Mouse (Mus musculus): ENCODE data around the gene Tbcd.

Gene Tbcd

GRCm38 (mm10) chr11:121451753-121452635, at the start of gene Tbcd:
Gene Tbcd, plus strand, starts transcription at chr11:121451949.
- DNase-seq (ENCODE audit: extremely low read depth, low read depth, low spot score): peak; percentile 58

DNA sequence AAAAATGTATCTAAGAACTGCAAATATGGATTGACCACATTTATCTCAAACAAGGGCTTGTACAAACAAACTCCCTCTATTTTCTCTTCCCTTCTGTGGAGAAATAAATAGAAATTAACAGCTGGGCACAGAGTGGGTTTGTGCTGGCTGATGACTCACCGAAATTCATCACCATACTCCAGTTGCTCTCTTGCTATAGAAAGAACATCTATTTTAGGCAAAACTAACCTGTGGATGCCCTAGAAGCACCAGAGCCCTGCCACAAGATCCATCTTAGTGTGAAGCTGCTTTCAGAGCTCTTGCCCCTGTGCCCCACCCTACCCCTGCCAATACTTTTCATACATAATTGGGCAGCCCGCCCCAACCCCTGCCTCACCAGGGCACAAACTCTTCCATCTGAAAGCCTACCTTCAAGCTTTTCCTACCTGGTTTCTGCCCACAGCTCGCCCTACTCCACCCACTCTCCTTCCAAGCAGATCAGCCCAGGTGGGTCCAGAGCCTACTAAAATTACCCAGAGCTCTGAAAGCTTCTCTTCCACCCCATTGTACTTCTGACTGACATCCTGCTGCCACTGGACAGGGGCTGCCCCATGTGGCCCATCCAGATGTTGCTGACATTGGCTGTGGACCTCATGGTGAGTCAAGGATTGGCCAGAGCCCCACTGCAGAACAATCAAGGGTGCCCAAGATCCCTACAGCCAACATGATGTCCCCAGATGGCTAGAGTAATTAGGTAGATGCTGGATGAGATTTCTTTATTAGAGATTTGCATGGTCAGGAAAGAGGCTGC, 44.2 kb upstream of the Tbcd start:
- no peak for DNase-seq (ENCODE audit: extremely low read depth, low read depth, low spot score)

DNA sequence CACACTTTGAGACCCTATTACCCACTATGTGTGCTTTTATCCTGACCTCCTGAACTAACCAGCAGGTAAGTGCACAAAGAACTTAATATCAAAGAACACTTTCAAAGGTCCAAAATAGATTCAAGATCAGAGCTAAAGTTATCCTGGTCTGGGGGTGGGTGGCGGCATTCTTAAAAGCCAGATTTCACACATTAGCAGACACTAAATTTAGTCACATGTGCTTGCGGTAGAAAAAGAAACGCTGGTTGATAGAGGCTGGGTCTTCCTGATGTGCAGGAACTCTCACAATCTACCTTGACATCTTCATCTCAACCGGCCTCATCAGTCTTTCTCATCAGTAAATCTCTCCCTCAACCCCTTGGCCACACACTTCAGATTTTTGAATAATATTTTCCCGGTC, 37.0 kb upstream of the Tbcd start:
- DNase-seq (ENCODE audit: extremely low read depth, low read depth, low spot score): no peak

- DNase-seq (ENCODE audit: extremely low read depth, low read depth, low spot score): no peak
These were observed 36.4 kb upstream of the Tbcd start for GRCm38 (mm10) chr11:121415351-121415750.

DNA sequence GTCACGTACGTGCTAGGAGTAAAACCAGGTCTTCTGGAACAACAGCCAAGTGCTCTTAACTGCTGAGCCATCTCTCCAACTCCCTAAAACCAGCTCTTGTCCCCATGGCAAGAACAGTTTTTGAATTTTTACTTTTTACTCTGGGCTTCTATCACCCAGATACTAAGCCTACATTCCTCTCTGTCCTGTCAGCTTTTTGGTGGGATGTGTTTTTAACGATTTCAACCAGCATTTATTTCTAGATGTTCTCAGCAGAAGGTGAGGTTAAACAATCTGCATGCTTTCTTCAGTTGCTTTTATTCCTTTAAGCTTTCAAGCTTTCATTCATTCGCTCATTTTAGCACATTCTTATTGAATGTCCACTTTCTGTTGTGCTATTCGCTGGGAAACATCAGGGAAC, 33.8 kb upstream of the Tbcd start:
- DNase-seq (ENCODE audit: extremely low read depth, low read depth, low spot score): no peak

DNA sequence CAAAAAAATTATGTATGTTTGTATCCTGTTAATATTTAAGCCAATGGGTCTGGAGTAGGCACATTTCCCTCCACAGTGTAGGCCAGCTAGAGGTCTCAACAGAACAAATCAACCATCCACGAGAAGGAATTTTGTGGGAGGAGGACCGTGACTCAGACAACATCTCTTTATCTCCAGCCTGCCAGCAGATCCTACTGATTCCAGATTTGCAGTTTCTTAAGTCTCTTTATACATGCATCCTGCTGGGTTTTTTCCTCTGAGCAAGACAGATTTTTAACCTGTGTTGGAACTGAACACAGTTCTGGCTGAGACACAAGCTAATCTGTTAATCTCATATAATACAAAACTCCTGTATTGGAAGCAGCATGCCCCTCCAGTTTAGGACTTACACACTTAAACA, 32.8 kb upstream of the Tbcd start:
- DNase-seq (ENCODE audit: extremely low read depth, low read depth, low spot score): no peak

GRCm38 (mm10) chr11:121420379-121420778, 31.4 kb upstream of the Tbcd start:
- DNase-seq (ENCODE audit: extremely low read depth, low read depth, low spot score): no peak

DNA sequence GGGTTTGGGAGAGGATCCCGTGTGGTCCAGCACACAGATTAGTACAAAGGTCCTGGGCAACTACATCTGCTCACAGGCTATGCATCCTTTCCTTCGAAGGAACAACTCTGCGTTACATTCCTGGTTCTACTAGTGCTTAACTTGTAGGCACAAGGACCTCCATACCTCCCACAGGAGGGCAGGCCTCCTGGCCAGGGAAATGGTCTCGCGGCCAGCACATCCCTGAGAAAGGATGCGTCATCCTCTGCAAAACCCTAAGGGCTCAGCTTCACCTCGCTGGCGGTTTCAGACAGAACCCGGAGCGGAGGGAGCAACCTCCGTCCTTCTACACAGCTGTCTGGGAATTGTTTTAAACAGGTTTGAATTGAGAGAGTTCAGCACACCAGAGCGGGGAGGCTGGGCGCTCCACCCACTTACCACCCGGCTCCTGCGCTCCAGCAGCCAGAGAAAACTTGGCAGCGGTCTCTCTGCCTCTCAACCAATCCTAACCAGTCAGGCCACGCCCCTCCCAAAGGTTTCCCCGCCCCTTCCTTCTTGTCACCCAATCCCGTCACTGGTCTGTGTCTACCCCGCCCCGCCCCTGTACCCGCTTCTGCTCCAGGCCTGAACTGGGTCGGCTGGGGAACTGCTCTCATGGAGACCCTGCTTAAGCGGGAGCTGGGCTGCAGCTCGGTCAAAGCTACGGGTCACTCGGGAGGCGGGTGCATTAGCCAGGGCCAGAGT, 30.8 kb upstream of the Tbcd start, which contains the start of gene Fn3krp:
TSS of gene Fn3krp (plus strand) at position 572 of the 723 bp plus-strand sequence.
- peak; percentile 88 for DNase-seq (ENCODE audit: extremely low read depth, low read depth, low spot score)

DNA sequence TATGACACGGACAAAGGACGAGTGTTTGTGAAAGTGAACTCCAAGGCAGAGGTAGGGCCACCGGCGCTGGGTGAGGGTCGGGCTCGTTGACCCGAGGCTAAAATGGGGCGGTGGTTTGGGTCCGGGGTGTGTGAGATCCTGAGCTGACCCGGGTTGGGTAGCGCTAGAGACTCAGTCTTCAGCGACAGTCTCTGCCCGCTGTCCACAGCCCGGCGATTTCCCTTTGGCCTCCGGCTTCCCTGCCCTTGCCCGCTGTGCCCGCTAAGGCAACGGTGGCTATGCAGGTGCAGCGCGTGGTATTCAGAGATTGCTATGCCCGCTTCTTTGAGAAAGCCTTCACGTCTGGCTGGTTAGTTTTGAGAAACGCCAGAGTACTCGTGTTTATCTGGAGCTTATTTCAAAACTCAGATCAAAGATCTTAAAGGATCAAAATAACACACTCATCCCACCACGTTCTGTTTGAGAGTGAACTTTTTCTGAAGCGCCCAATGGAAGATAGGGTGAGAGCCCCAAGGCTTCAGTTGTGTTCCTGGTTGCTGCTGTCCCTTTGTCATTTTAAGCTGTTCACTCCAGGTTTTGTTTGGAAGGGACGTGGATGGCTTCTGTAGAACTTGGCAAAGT, 30.1 kb upstream of the Tbcd start:
- DNase-seq (ENCODE audit: extremely low read depth, low read depth, low spot score): no peak

DNA sequence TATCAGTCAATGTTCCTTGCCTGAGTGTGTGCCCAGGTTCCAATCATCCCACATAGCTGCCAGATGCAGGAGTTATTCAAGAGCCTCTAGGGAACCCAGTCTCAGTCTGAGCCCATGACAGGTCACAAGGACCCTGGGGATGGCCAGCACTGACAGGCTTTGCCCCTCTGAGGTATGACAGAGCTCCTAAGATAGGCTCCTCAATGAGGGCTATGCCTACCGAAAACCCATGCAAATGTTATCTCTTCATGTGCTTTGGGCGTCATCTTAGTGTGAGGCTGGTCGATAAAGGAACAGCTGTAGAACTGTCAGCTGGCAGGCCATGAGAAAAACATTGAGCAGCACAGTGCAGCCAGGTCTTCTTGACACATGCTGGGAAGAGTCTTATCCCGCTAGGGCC, 18.4 kb upstream of the Tbcd start:
- DNase-seq (ENCODE audit: extremely low read depth, low read depth, low spot score): no peak

GRCm38 (mm10) chr11:121434156-121435155, 17.3 kb upstream of the Tbcd start, which contains the start of gene Fn3k:
Gene Fn3k, plus strand, starts transcription at chr11:121434913.
- no peak for DNase-seq (ENCODE audit: extremely low read depth, low read depth, low spot score)

DNA sequence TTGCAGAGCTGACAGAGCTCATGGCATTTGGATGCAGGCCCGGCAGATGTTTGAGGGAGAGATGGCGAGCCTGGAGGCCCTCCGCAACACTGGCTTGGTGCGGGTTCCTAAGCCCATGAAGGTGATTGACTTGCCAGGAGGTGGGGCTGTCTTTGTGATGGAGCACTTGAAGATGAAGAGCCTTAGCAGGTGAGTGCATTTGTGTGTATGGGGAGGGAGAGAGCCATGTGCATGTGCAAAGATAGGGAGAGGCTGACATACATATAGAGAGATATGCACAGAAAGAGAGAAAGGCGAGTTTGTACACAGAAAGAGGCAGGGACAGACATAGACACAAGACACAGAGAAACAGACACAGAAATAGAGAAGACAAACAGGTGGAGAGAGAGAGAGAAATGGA, 14.5 kb upstream of the Tbcd start:
- no peak for DNase-seq (ENCODE audit: extremely low read depth, low read depth, low spot score)

- DNase-seq (ENCODE audit: extremely low read depth, low read depth, low spot score): no peak
These were observed 12.0 kb upstream of the Tbcd start for GRCm38 (mm10) chr11:121439686-121440292.

GRCm38 (mm10) chr11:121441653-121442052, 10.1 kb upstream of the Tbcd start:
- DNase-seq (ENCODE audit: extremely low read depth, low read depth, low spot score): no peak

DNA sequence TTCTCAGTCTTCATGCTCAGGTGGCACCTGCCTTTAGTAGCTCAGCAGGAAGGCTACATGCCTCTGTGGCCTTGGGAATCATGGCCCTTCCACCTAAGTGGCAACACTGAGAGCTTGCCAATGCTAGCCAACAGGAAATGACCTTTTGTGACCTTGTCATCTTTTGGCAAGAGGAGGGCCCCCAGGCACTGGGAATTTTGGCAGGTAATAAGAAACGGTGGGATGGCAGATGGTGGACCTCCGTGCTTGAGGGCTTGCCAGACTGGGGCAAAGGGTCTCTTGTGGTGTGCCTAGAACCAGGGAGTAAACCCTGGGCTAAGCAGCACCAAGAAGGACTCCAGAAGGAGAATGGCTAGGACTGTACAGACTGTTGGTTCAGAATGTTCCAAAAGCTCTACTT, 9.7 kb upstream of the Tbcd start:
- no peak for DNase-seq (ENCODE audit: extremely low read depth, low read depth, low spot score)

- no peak for DNase-seq (ENCODE audit: extremely low read depth, low read depth, low spot score)
These were observed 478 bp upstream of the Tbcd start for GRCm38 (mm10) chr11:121451216-121451726.

- DNase-seq (ENCODE audit: extremely low read depth, low read depth, low spot score): no peak
These were observed 6.1 kb downstream of the Tbcd start for GRCm38 (mm10) chr11:121457874-121458273.

GRCm38 (mm10) chr11:121467408-121467807, 15.7 kb downstream of the Tbcd start:
- no peak for DNase-seq (ENCODE audit: extremely low read depth, low read depth, low spot score)

DNA sequence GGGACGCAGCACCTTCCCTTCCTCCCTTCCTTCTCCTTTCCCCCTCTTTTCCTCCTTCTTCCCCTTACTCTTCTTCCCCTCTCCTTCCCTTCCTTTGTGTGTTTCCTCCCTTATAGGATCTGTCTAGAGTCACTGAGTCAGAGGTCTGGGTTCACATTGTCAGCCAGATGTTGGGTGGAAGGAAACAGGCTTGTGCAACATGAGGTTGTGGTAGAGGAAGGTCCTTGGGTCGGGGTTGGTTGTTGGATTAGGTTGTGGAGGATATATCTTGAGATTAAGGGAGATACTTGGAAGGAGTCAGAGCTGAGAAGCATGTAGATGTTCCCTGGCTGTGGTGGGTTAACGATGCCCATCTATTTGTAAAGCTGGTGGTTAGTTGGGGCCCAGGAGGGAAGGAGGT, 23.1 kb downstream of the Tbcd start:
- no peak for DNase-seq (ENCODE audit: extremely low read depth, low read depth, low spot score)

Measured in fat pad, adult 2 months (tissue).